Mouse (Mus musculus) heart, postnatal 36 days (tissue): ENCODE results near the gene Sox6. TPM values are rescaled to one million over a fixed set of nuclear protein-coding genes. Genes with fewer than 3 reads are reported as not detected.

Source experiments
- DNase-seq, 2 experiments: peaks; one replicate each; pipeline ENCODE4 v3.0.0; 2021 to 2022
- intact Hi-C: fragments of 180-260 bp; cut with DNase I; formaldehyde crosslinking; loops from one replicate; pipeline ENCODE4 v1.15.1; 2025
- total RNA-seq, 2 experiments: library from RNA; stranded (reverse); gene quantifications; 2 replicates each; pipeline ENCODE4 v1.2.3; 2021

The Sox6 gene
- total RNA-seq, 2 experiments from 2014 or later = 24.0 to 30.4 TPM

- intact Hi-C loops = no loop called here
- no peak for DNase-seq
These were observed 261.9 kb downstream of the Sox6 start for GRCm38 (mm10) chr7:115776736-115777135.

- DNase-seq = no peak
- intact Hi-C loops = no loop called here
These were observed 262.3 kb downstream of the Sox6 start for GRCm38 (mm10) chr7:115776324-115776723.

- no peak for DNase-seq
- intact Hi-C loops = no loop called here
These were observed 272.3 kb downstream of the Sox6 start for GRCm38 (mm10) chr7:115766316-115766715.

GRCm38 (mm10) chr7:115763851-115764250 is 274.7 kb downstream of the Sox6 start:
- intact Hi-C loops = no loop called here

GRCm38 (mm10) chr7:115758172-115758571 is 280.4 kb downstream of the Sox6 start:
- intact Hi-C loops = no loop called here

More at GRCm38 (mm10) chr7:115763851-115764250, 274.7 kb downstream of the Sox6 start:
- no peak for DNase-seq

GRCm38 (mm10) chr7:115755272-115755671 is 283.3 kb downstream of the Sox6 start:
- DNase-seq = no peak
- intact Hi-C loops = no loop called here

More at GRCm38 (mm10) chr7:115758172-115758571, 280.4 kb downstream of the Sox6 start:
- DNase-seq = no peak

- intact Hi-C loops = no loop called here
- peak in 1 of 2 experiments; percentile 44 for DNase-seq
These were observed 284.4 kb downstream of the Sox6 start for GRCm38 (mm10) chr7:115754216-115754615.

- peak; percentile 14 to 21 for DNase-seq
These were observed 286.4 kb downstream of the Sox6 start for GRCm38 (mm10) chr7:115752121-115752634.

GRCm38 (mm10) chr7:115751083-115751482 is 287.5 kb downstream of the Sox6 start:
- intact Hi-C loops = no loop called here
- DNase-seq = no peak

More at GRCm38 (mm10) chr7:115752121-115752634, 286.4 kb downstream of the Sox6 start:
- intact Hi-C loops = no loop called here

GRCm38 (mm10) chr7:115750275-115750825 is 288.2 kb downstream of the Sox6 start:
- intact Hi-C loops = no loop called here
- DNase-seq = no peak

- DNase-seq = no peak
- intact Hi-C loops = no loop called here
These were observed 291.1 kb downstream of the Sox6 start for GRCm38 (mm10) chr7:115747541-115747940.

- DNase-seq = no peak
- intact Hi-C loops = no loop called here
These were observed 292.8 kb downstream of the Sox6 start for GRCm38 (mm10) chr7:115745672-115746253.

- DNase-seq = no peak
- intact Hi-C loops = no loop called here
These were observed 304.5 kb downstream of the Sox6 start for GRCm38 (mm10) chr7:115734137-115734536.

GRCm38 (mm10) chr7:115732824-115733223 is 305.8 kb downstream of the Sox6 start:
- no peak for DNase-seq
- intact Hi-C loops = no loop called here

- intact Hi-C loops = loop anchor here (10.0 kb wide), 1 partner anchor 308 kb away; the partner anchor contains the start of genes 1110004F10Rik and Sox6
- DNase-seq = no peak
These were observed 311.8 kb downstream of the Sox6 start for GRCm38 (mm10) chr7:115726776-115727175.

GRCm38 (mm10) chr7:115724404-115724803 is 314.2 kb downstream of the Sox6 start:
- intact Hi-C loops = loop anchor here (10.0 kb wide), 1 partner anchor 310 kb away; the partner anchor contains the start of genes 1110004F10Rik and Sox6
- DNase-seq = no peak

GRCm38 (mm10) chr7:115721624-115722540 is 316.7 kb downstream of the Sox6 start:
- intact Hi-C loops = loop anchor here (10.0 kb wide), 1 partner anchor 313 kb away; the partner anchor contains the start of genes 1110004F10Rik and Sox6
- DNase-seq = no peak

- intact Hi-C loops = loop anchor here (10.0 kb wide), 1 partner anchor 315 kb away; the partner anchor contains the start of genes 1110004F10Rik and Sox6
- no peak for DNase-seq
These were observed 318.8 kb downstream of the Sox6 start for GRCm38 (mm10) chr7:115719791-115720190.

- intact Hi-C loops = no loop called here
- peak in 1 of 2 experiments; percentile 10 for DNase-seq
These were observed 332.5 kb downstream of the Sox6 start for GRCm38 (mm10) chr7:115706141-115706540.

- intact Hi-C loops = no loop called here
- DNase-seq = no peak
These were observed 340.5 kb downstream of the Sox6 start for GRCm38 (mm10) chr7:115698105-115698504.

GRCm38 (mm10) chr7:115693206-115693605 is 345.4 kb downstream of the Sox6 start:
- intact Hi-C loops = no loop called here
- DNase-seq = peak in 1 of 2 experiments; percentile 12
